Mouse (Mus musculus): ENCODE data around the gene Pramel5.
A peak's percentile ranks its signal among the peaks of the same experiment; 100 is the strongest.
"Not testable (repeated sequence)": the region's sequence is repeated elsewhere in the genome, so short reads cannot be mapped to it uniquely, and the experiment has no call there.

Gene Pramel5

DNA sequence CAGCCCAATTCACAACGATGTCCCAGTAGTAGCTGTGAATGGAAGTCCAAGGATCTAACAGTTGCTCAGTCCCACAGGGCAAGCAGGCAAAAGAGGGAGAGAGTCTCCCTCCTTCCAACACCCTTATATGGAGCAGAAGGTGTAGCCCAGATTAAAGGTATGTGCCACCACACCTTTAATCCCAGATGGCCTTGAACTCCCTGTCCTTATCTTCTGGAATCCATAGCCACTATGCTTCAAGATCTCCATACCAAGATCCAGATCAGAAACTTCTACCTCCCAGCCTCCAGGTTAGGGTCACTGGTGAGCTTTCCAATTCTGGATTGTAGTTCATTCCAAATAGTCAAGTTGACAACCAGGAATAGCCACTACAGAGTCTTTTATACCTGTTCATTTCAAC is at the start of gene Pramel5:
Gene Pramel5 (minus strand): TSS at position 101 of the 400 bp plus-strand sequence.
- DNase-seq: not testable (repeated sequence)

DNA sequence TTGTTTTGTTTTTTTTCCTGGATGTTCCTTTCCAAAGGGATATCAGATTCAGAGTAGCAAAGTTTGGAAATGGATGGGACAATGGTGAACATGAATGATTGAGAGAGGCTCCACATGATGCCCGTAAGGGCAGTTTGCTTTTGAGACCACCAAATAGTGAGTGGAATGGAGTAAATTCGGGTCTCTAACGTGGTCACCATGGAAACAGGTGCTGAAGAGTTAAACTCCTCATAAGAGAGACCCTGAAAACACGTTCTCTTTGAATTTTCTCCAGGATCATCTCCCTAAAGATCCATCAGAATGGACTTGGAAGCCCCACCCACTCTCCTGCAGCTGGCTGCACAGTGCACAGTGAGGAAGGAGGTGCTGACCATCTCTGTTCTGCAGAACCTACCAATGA is 49.7 kb upstream of the Pramel5 start, which contains the start of gene Gm13128:
Gene Gm13128 (plus strand): TSS at position 301 of the 400 bp plus-strand sequence.
- DNase-seq: not testable (repeated sequence)

DNA sequence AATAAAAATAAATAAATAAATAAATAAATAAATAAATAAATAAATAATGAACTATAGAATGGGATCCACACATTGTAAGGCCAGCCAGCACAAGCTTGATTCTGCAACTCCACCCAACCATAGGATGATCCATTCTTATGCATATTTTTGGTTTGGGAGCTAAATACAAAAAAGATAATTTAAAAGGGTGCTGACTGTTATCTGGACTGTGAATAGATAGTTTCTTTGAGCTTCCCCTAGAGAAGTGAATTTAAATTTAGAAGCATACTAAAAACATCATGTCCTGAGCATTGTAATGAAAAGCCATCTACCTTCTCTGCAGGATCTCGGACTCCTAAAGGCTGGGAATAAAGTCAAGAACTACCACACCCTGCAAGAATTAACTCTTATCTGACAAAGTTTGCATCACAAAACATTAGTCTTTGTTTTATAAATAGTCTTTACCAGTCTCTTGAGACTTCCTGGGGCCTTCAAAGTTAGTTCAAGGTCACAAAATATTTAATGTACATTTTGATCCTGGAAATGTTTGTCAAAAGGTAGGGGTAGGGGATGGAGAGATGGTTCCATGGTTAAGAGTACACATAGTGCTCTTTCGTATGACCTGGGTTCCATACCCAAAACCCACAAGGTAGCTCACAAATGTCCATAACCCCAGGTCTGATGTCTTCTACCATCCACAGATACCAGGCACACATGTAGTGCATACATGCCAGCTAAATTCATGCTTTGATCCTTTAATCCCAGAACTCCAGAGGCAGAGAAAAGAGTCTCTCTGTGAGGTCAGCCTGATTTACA is 32.6 kb upstream of the Pramel5 start:
- DNase-seq: not testable (repeated sequence)

DNA sequence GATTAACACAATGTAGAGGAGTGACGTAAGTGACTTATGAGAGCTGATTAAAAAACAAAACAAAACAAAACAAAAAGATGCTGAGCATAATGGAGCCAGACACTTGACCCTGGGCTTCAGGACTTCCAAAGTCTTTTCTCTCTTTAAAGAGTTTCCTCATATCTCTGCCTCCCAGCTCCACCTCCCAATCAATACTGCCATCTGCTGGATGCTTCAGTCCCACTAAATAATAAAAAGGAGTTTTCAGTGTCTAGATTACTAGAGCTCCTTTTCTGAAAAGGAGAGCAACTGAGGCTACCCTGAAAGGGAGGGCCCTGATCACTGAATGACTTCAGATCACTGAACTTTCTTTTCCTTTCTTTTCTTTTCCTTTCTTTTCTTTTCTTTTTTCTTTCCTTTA is 19.1 kb upstream of the Pramel5 start:
- peak; percentile 7 to 19 for DNase-seq

DNA sequence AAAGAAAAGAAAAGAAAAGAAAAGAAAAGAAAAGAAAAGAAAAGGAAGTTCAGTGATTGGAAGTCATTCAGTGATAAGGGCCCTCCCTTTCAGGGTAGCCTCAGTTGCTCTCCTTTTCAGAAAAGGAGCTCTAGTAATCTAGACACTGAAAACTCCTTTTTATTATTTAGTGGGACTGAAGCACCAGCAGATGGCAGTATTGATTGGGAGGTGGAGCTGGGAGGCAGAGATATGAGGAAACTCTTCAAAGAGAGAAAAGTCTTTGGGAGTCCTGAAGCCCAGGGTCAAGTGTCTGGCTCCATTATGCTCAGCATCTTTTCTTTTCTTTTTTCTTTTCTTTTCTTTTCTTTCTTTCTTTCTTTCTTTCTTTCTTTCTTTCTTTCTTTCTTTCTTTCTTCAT is 25.5 kb downstream of the Pramel5 start:
- not testable (repeated sequence) for DNase-seq

Data from kidney, adult 8-10 months (tissue).